Mouse (Mus musculus): ENCODE measurements at regions not wholly inside any gene's neighbourhood (a gene's known extent, or its start where the extent isn't known, plus 50 kb on each side); places are given as distances from the start of the nearest gene placed in this dataset.

DNA sequence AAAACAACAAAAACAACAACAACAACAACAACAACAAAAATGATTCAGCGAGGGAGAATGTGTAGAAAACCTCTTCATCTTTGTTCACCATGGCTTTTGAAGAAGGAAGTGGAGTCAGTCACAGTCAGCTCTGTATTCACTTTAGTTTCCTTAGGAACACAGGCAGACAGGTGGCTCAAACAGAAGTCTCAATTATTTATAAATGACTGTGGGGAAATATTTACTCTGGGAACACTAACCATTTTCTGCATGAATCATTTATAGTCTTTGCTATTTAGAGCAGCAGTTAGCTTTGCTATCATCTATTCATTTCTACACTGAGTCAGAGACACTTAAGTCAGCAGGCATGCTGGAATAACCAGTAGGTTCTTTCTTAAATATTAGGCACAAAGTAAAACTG, 54.6 kb upstream of the Ica1 start:
- dilution Hi-C loops (cut with MboI; ENCODE audit: extremely low pct_ligation_motif_present, extremely low pct_unique_long_range_greater_than_20kb, low sequenced_read_pairs) (no loop called here), in situ Hi-C loops (cut with MboI; ENCODE audit: low pct_ligation_motif_present, low pct_unique_long_range_greater_than_20kb, low sequenced_read_pairs) (loop anchor here (25.0 kb wide), 1 partner anchor 771 kb away; no protein-coding TSS in a partner anchor)

DNA sequence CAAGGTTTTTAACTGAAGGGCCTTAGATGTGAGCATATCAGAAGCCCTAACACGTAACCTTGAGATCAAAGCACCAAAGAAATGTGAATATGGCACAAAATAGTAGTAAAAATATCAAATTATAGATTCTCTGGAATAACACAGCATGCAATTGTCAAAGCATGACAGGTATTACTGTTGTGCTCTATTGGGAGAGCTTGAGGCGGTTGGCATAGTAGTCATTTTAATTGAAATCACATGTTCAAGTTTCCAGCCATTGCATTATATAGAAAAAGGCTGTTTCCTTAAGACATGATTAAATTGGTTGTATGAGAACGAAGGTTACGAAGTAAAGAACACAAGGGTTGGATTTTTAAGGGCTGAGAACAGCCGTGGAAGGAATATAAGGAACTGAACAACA, 75.4 kb upstream of the Ica1 start:
- H3K4me3 ChIP-seq (replicated peaks in 1 of 3; ENCODE audit: low read depth in 2 of 3, low read length in 2 of 3, poor library complexity in 1 of 3) = no peak overlapping the region
- in situ Hi-C loops (cut with MboI; ENCODE audit: low pct_ligation_motif_present, low pct_unique_long_range_greater_than_20kb, low sequenced_read_pairs) (no loop called here), dilution Hi-C loops (cut with MboI; ENCODE audit: extremely low pct_ligation_motif_present, extremely low pct_unique_long_range_greater_than_20kb, low sequenced_read_pairs) (no loop called here)
- no peak for DNase-seq (ENCODE audit: extremely low read depth)
- H3K4me2 ChIP-seq (ENCODE audit: insufficient read depth, low read depth, poor library complexity, severe bottlenecking) = no peak overlapping the region
- H3K4me1 ChIP-seq (ENCODE audit: control insufficient read depth in 1 of 2, insufficient read depth in 2 of 2) = no peaks in the 10 kb centered on the region
- H3K79me2 ChIP-seq (replicated peaks; ENCODE audit: control insufficient read depth, extremely low read depth, insufficient read depth, poor library complexity, severe bottlenecking) = no peaks in the 10 kb centered on the region
- H3K27me3 ChIP-seq (replicated peaks) = no peaks in the 10 kb centered on the region
- H3K9ac ChIP-seq (ENCODE audit: insufficient read depth, low read depth) = no peak overlapping the region
- H3K27ac ChIP-seq (ENCODE audit: insufficient read depth, low read depth) = no peak overlapping the region
- no peaks in the 10 kb centered on the region for H3K36me3 ChIP-seq (replicated peaks in 1 of 2; ENCODE audit: control insufficient read depth in 1 of 2, insufficient read depth in 1 of 2, low read length in 1 of 2)
- TF ChIP-seq MAX (IDR thresholded peaks at IDR 0.05; ENCODE audit: low read length) (no peak), TCF12 (IDR thresholded peaks at IDR 0.05; ENCODE audit: low read depth, low read length) (no peak), MEF2A (IDR thresholded peaks at IDR 0.05; ENCODE audit: borderline replicate concordance, low read depth, low read length) (no peak)
- H3K9me3 ChIP-seq (replicated peaks; ENCODE audit: low read length) = no peaks in the 10 kb centered on the region

More for the DNA sequence above, 54.6 kb upstream of the Ica1 start:
- no peaks in the 10 kb centered on the region for H3K27me3 ChIP-seq (replicated peaks)
- H3K4me1 ChIP-seq (ENCODE audit: control insufficient read depth in 1 of 2, insufficient read depth in 2 of 2) = no peaks in the 10 kb centered on the region
- no peak overlapping the region for H3K27ac ChIP-seq (ENCODE audit: insufficient read depth, low read depth)
- no peaks in the 10 kb centered on the region for H3K79me2 ChIP-seq (replicated peaks; ENCODE audit: control insufficient read depth, extremely low read depth, insufficient read depth, poor library complexity, severe bottlenecking)
- no peaks in the 10 kb centered on the region for H3K36me3 ChIP-seq (replicated peaks in 1 of 2; ENCODE audit: control insufficient read depth in 1 of 2, insufficient read depth in 1 of 2, low read length in 1 of 2)
- no peak overlapping the region for H3K9ac ChIP-seq (ENCODE audit: insufficient read depth, low read depth)
- H3K9me3 ChIP-seq (replicated peaks; ENCODE audit: low read length) = no peaks in the 10 kb centered on the region
- H3K4me3 ChIP-seq (replicated peaks in 1 of 3; ENCODE audit: low read depth in 2 of 3, low read length in 2 of 3, poor library complexity in 1 of 3) = no peak overlapping the region
- TF ChIP-seq HCFC1 (IDR thresholded peaks at IDR 0.05; ENCODE audit: low read depth, low read length) = no peak
- TF ChIP-seq ZC3H11A (IDR thresholded peaks at IDR 0.05; ENCODE audit: low read depth, low read length) = no peak
- no peak for TF ChIP-seq CHD1 (IDR thresholded peaks at IDR 0.05; ENCODE audit: low read depth, low read length)
- no peak for TF ChIP-seq KAT2A (IDR thresholded peaks at IDR 0.05; ENCODE audit: insufficient replicate concordance, low read length)
- TF ChIP-seq PAX5 (IDR thresholded peaks at IDR 0.05; ENCODE audit: low read length) = no peak
- no peak for TF ChIP-seq MAZ (IDR thresholded peaks at IDR 0.05; ENCODE audit: low read depth, low read length)
- no peak for TF ChIP-seq SMC3 (IDR thresholded peaks at IDR 0.05; ENCODE audit: low read depth, low read length)
- no peak overlapping the region for H3K4me2 ChIP-seq (ENCODE audit: insufficient read depth, low read depth, poor library complexity, severe bottlenecking)
- no peak for DNase-seq (ENCODE audit: extremely low read depth)

DNA sequence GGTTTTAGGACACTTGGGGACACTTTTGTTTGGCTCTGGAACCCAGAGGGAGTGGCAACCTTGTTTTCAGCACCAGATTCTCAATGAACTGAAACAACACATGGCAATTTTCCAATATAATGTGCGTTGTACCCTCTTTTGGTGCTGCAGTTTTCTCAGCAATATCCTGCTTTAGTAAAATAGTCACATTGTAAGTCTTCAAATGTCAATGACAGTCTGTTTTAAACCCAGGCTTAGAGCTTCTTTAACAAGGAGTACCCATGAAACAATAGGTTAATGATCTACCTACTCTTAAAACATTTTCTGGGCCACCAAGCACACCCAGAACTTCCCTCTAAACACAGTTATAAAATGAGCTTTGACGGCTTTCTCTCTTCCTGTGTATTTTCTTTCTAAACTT, 82.3 kb upstream of the Ica1 start:
- H3K4me2 ChIP-seq (ENCODE audit: insufficient read depth, low read depth, poor library complexity, severe bottlenecking) = no peak overlapping the region
- in situ Hi-C loops (cut with MboI; ENCODE audit: low pct_ligation_motif_present, low pct_unique_long_range_greater_than_20kb, low sequenced_read_pairs) (no loop called here), dilution Hi-C loops (cut with MboI; ENCODE audit: extremely low pct_ligation_motif_present, extremely low pct_unique_long_range_greater_than_20kb, low sequenced_read_pairs) (no loop called here)
- no peak for TF ChIP-seq CHD1 (IDR thresholded peaks at IDR 0.05; ENCODE audit: low read depth, low read length)
- TF ChIP-seq POLR2A (IDR thresholded peaks at IDR 0.05; ENCODE audit: low read depth, low read length) = no peak
- no peak for TF ChIP-seq MXI1 (IDR thresholded peaks at IDR 0.05; ENCODE audit: low read depth, low read length)
- H3K4me1 ChIP-seq (ENCODE audit: control insufficient read depth in 1 of 2, insufficient read depth in 2 of 2) = no peaks in the 10 kb centered on the region
- no peak overlapping the region for H3K9ac ChIP-seq (ENCODE audit: insufficient read depth, low read depth)
- no peaks in the 10 kb centered on the region for H3K27me3 ChIP-seq (replicated peaks)
- H3K79me2 ChIP-seq (replicated peaks; ENCODE audit: control insufficient read depth, extremely low read depth, insufficient read depth, poor library complexity, severe bottlenecking) = no peaks in the 10 kb centered on the region
- no peak overlapping the region for H3K4me3 ChIP-seq (replicated peaks in 1 of 3; ENCODE audit: low read depth in 2 of 3, low read length in 2 of 3, poor library complexity in 1 of 3)
- no peak for DNase-seq (ENCODE audit: extremely low read depth)
- no peaks in the 10 kb centered on the region for H3K36me3 ChIP-seq (replicated peaks in 1 of 2; ENCODE audit: control insufficient read depth in 1 of 2, insufficient read depth in 1 of 2, low read length in 1 of 2)
- no peak overlapping the region for H3K27ac ChIP-seq (ENCODE audit: insufficient read depth, low read depth)
- H3K9me3 ChIP-seq (replicated peaks; ENCODE audit: low read length) = no peaks in the 10 kb centered on the region
